Mouse (Mus musculus) limb, embryonic 14.5 days (tissue): ENCODE measurements around the gene Pcbp1. TPM values are rescaled to one million over a fixed set of nuclear protein-coding genes. Genes with fewer than 3 reads are reported as not detected.

Experiments
- ATAC-seq: fragments of 200-750 bp; cut with Nextera tagmentation; 2 replicates; pipeline ENCODE4 v1.8.0; 2017; ENCODE audit warnings: low read depth, moderate number of reproducible peaks, moderate TSS enrichment; ENCODE audit not compliant: low FRiP score
- DNase-seq: peaks from one replicate; pipeline ENCODE4 v3.0.0-alpha.2; 2015; ENCODE audit warnings: low spot score
- H3K27ac ChIP-seq: fragments of 300-500 bp; sonication (generic); replicated peaks from 2 replicates; pipeline ENCODE4 v1.5.1; 2014; ENCODE audit warnings: low read depth, mild to moderate bottlenecking, low read length, moderate library complexity, mixed read lengths
- H3K27me3 ChIP-seq: fragments of 300-500 bp; sonication (generic); 2 replicates; pipeline ENCODE4 v1.6.1; 2014; ENCODE audit warnings: low read length, mixed read lengths; ENCODE audit not compliant: control insufficient read depth, insufficient read depth
- H3K36me3 ChIP-seq: fragments of 300-500 bp; sonication (generic); 2 replicates; pipeline ENCODE4 v1.6.1; 2014; ENCODE audit warnings: mild to moderate bottlenecking, low read length, moderate library complexity, mixed read lengths; ENCODE audit not compliant: control insufficient read depth, insufficient read depth
- H3K4me1 ChIP-seq: fragments of 300-500 bp; sonication (generic); 2 replicates; pipeline ENCODE4 v1.6.1; 2014; ENCODE audit warnings: antibody characterized with exemption, low read length, mixed read lengths; ENCODE audit not compliant: control insufficient read depth, insufficient read depth
- H3K4me2 ChIP-seq: fragments of 300-500 bp; sonication (generic); replicated peaks from 2 replicates; pipeline ENCODE4 v1.6.1; 2014; ENCODE audit warnings: low read depth, mild to moderate bottlenecking, low read length, moderate library complexity; ENCODE audit not compliant: severe bottlenecking
- H3K4me3 ChIP-seq: fragments of 300-500 bp; sonication (generic); replicated peaks from 2 replicates; pipeline ENCODE4 v1.5.1; 2014; ENCODE audit warnings: low read length
- H3K9ac ChIP-seq: fragments of 300-500 bp; sonication (generic); 2 replicates; pipeline ENCODE4 v1.6.1; 2014; ENCODE audit warnings: mild to moderate bottlenecking, low read depth, low read length, moderate library complexity; ENCODE audit not compliant: severe bottlenecking
- H3K9me3 ChIP-seq: fragments of 300-500 bp; sonication (generic); 2 replicates; pipeline ENCODE4 v1.6.1; 2016; ENCODE audit warnings: low read length; ENCODE audit not compliant: control insufficient read depth
- POLR2A ChIP-seq: fragments of 200-500 bp; IDR thresholded peaks from 2 replicates; pipeline ENCODE4 v1.8.0; 2012; ENCODE audit warnings: inconsistent platforms, mild to moderate bottlenecking, moderate library complexity, borderline replicate concordance; ENCODE audit not compliant: insufficient read depth, insufficient read length; ENCODE audit errors: extremely low read depth
- WGBS: fragments of 180-500 bp; shearing (Covaris S2); extraction: QIAGEN DNeasy Blood & Tissue Kit; methylation state at CpG from one replicate; pipeline ENCODE4 v1.1.7; 2014; 5-methylcytosine and 5-hydroxymethylcytosine counted together
- polyA plus RNA-seq, 2 experiments: library from polyadenylated mRNA; depleted of rRNA in 1 of 2; stranded (reverse) in 1 of 2; unstranded in 1 of 2; fragments of >200 nt; fragmentation: Nextera tagmentation in 1 of 2; extraction: Ambion mirVana in 1 of 2; gene quantifications; 2 replicates each; pipeline versions ENCODE4 v1.2.1 to v1.2.3; 2012 to 2014

Pcbp1 gene
- polyA plus RNA-seq (2012; rRNA removed) (333 and 395 TPM in 2 replicates), polyA plus RNA-seq (2014; fragmentation: Nextera tagmentation; extraction: Ambion mirVana) (445 and 455 TPM in 2 replicates)

GRCm38 (mm10) chr6:86526032-86526960 is at the start of gene Pcbp1:
Pcbp1 (minus strand) TSS chr6:86526321.
- TF ChIP-seq POLR2A: peak; percentile 74; the same call in 1 of the 2 replicates
- Histone ChIP-seq H3K4me2 (peak within 1 kb of the TSS; percentile 82), H3K9me3 (no peaks in the 10 kb centered on the region), H3K27me3 (no peaks in the 10 kb centered on the region), H3K9ac (peak within 1 kb of the TSS; percentile 95), H3K36me3 (peaks cover 32% of the 10 kb centered on the region), H3K27ac (peak within 1 kb of the TSS; percentile 100), H3K4me1 (peaks cover 16% of the 10 kb centered on the region), H3K4me3 (peak within 1 kb of the TSS; percentile 65)
- peak; percentile 79 for ATAC-seq
- WGBS: 0% methylated on average over 43 of the region's 120 CpGs
- DNase-seq: peak; percentile 93

GRCm38 (mm10) chr6:86574495-86574894 is 48.4 kb upstream of the Pcbp1 start:
- H3K27me3 ChIP-seq: no peaks in the 10 kb centered on the region
- H3K4me1 ChIP-seq: peaks cover 8% of the 10 kb centered on the region
- no peak overlapping the region for H3K4me3 ChIP-seq
- DNase-seq (no peak), ATAC-seq (no peak)
- 93% methylated on average over 3 of the region's 3 CpGs for WGBS
- no peak overlapping the region for H3K4me2 ChIP-seq
- no peaks in the 10 kb centered on the region for H3K9me3 ChIP-seq
- H3K36me3 ChIP-seq: no peaks in the 10 kb centered on the region
- H3K9ac ChIP-seq: no peak overlapping the region
- H3K27ac ChIP-seq: no peak overlapping the region
- TF ChIP-seq POLR2A: no peak

DNA sequence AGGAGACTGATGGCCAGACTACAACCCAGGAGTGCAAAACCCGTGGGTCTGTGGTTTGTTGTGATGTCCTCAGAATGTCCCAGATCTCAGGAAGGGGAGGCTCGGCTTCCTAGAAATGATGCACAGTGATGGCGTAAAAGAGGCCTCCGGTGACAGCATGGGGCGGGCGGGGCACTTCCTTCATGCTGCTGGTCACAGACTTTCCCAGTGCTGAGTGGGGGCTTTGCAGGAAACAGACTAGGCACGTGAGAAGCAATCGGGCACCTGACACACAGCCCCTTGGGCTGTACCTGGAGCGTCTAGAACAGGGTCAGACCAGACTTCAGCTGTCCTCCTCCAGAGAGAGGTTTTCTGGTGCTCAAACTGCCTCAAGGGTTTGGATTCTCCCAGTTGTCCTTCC is 44.7 kb upstream of the Pcbp1 start:
- DNase-seq (no peak), ATAC-seq (no peak)
- Histone ChIP-seq H3K4me3 (no peak overlapping the region), H3K4me2 (no peak overlapping the region), H3K27ac (no peak overlapping the region), H3K9ac (no peak overlapping the region), H3K4me1 (peaks cover 13% of the 10 kb centered on the region), H3K9me3 (no peaks in the 10 kb centered on the region), H3K36me3 (peaks cover 9% of the 10 kb centered on the region), H3K27me3 (no peaks in the 10 kb centered on the region)
- WGBS: 35% methylated on average over 4 of the region's 9 CpGs
- no peak for TF ChIP-seq POLR2A

DNA sequence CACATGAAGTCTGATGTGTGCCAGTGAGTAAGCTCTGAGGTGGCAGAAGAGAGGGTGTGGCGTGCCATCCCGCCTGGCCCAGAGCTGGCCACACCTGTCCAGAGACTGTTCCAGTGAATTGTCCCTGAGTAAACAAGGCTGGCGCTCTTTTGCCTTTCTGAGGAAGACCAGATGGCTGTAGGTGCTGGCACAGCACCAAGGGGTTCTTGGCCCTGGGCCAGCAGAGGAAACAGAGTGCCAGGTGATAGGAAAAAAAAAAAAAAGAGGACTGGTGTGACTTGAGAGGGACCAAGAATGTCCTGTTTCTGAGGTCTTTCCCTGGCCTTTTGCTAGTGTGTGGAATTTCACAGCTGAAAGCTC is 43.3 kb upstream of the Pcbp1 start:
- 0 out of 2 replicates have a peak overlapping the region, but pooled peaks have one; percentile 45 for H3K27ac ChIP-seq
- 48% methylated on average over 3 of the region's 3 CpGs for WGBS
- no peaks in the 10 kb centered on the region for H3K27me3 ChIP-seq
- H3K4me1 ChIP-seq: peaks cover 13% of the 10 kb centered on the region
- ATAC-seq (no peak), DNase-seq (no peak)
- H3K9me3 ChIP-seq: no peaks in the 10 kb centered on the region
- H3K9ac ChIP-seq: peak overlapping the region; percentile 7; the same call in 1 of the 2 replicates
- no peak overlapping the region for H3K4me2 ChIP-seq
- peaks cover 19% of the 10 kb centered on the region for H3K36me3 ChIP-seq
- no peak overlapping the region for H3K4me3 ChIP-seq
- no peak for TF ChIP-seq POLR2A

GRCm38 (mm10) chr6:86568816-86569460 is 42.8 kb upstream of the Pcbp1 start:
- ATAC-seq (no peak), DNase-seq (no peak)
- Histone ChIP-seq H3K4me3 (no peak overlapping the region), H3K4me2 (no peak overlapping the region), H3K27ac (peak overlapping the region; percentile 45; the same call in 1 of the 2 replicates), H3K9me3 (no peaks in the 10 kb centered on the region), H3K4me1 (peaks cover 13% of the 10 kb centered on the region), H3K9ac (peak overlapping the region; percentile 7; the same call in 1 of the 2 replicates), H3K27me3 (no peaks in the 10 kb centered on the region), H3K36me3 (peaks cover 23% of the 10 kb centered on the region)
- TF ChIP-seq POLR2A: no peak
- 47% methylated on average over 3 of the region's 3 CpGs for WGBS
